Comparison of ENCODE assay signal across 8 mouse cellular contexts in genomic region chr8:71485142-71486135, GRCm38 (mm10). TPM values are rescaled to one million over a fixed set of nuclear protein-coding genes. Genes with fewer than 3 reads are reported as not detected.
DNase-seq lines count a peak whose midpoint lies in the region; ATAC-seq and TF ChIP-seq lines count a peak whose summit lies in the region.

TSS of gene Ano8 (minus strand) at chr8:71485963.

- H3K79me2 ChIP-seq in MEL (ENCODE audit: control insufficient read depth, insufficient read depth, low read length, poor library complexity), result peaks cover 15% of the 10 kb centered on the region

- peak; percentile 36 to 39; a peak in 2 of 4 replicates for TF ChIP-seq POLR2A in MEL (IDR thresholded peaks at IDR 0.05; ENCODE audit: control insufficient read depth in 1 of 2, insufficient read depth in 1 of 2, low read depth in 1 of 2, low read length in 2 of 2, poor library complexity in 1 of 2)

- peak within 1 kb of the TSS; percentile 12; the same call in 1 of the 2 replicates for H3K27ac ChIP-seq in MEL (ENCODE audit: control insufficient read depth, low read depth, low read length)
- peak within 1 kb of the TSS; percentile 99 for H3K27ac ChIP-seq in hindbrain, embryonic 10.5 days
- peak within 1 kb of the TSS; percentile 40; the same call in 1 of the 2 replicates for H3K27ac ChIP-seq in lung, postnatal 0 days (ENCODE audit: low read length)

- H3K4me3 ChIP-seq in MEL (ENCODE audit: control insufficient read depth in 1 of 2, insufficient read depth in 1 of 2, low read depth in 2 of 2, low read length in 2 of 2), result peak within 1 kb of the TSS; percentile 59 to 85
- peak within 1 kb of the TSS; percentile 97 for H3K4me3 ChIP-seq in hindbrain, embryonic 10.5 days
- H3K4me3 ChIP-seq in lung, postnatal 0 days (ENCODE audit: low read depth, low read length), result peak within 1 kb of the TSS; percentile 54

- TF ChIP-seq RAD21 in MEL (IDR thresholded peaks at IDR 0.05; ENCODE audit: low read depth, low read length), result no peak

- peaks cover 0 to 6% of the 10 kb centered on the region in 2 experiments; a peak in 2 of 4 replicates for H3K4me1 ChIP-seq in MEL (ENCODE audit: control insufficient read depth in 1 of 2, insufficient read depth in 2 of 2, low read length in 2 of 2)
- H3K4me1 ChIP-seq in hindbrain, embryonic 10.5 days (replicated peaks), result peaks cover 73% of the 10 kb centered on the region
- H3K4me1 ChIP-seq in lung, postnatal 0 days (ENCODE audit: insufficient read depth, low read depth, low read length), result peaks cover 13% of the 10 kb centered on the region

- no peak for TF ChIP-seq CTCF in MEL (IDR thresholded peaks at IDR 0.05 in 2 of 3, conservative IDR thresholded peaks at IDR 0.05 in 1 of 3; ENCODE audit: control insufficient read depth in 1 of 3, insufficient read depth in 1 of 3, low read depth in 2 of 3, low read length in 3 of 3, poor library complexity in 1 of 3, severe bottlenecking in 1 of 3)
- no peak for TF ChIP-seq CTCF in lung, postnatal 0 days (IDR thresholded peaks at IDR 0.05)

- DNase-seq in MEL (ENCODE audit: low read depth, low spot score), result peak; percentile 94
- DNase-seq in cerebellum, adult 18-20 months, result peak; percentile 90 to 92
- DNase-seq in frontal cortex, adult 2 months (ENCODE audit: extremely low spot score in 1 of 2, low spot score in 1 of 2), result peak; percentile 69 to 91
- DNase-seq in hindbrain, embryonic 10.5 days (ENCODE audit: low spot score), result peak; percentile 90
- DNase-seq in layer of hippocampus, postnatal 10 days (ENCODE audit: low spot score in 2 of 2), result peak; percentile 80 to 84
- DNase-seq in lung, postnatal 0 days (ENCODE audit: low spot score), result peak; percentile 95
- peak; percentile 66 for DNase-seq in ovary, postnatal 10 days (ENCODE audit: low spot score)
- DNase-seq in thymus, postnatal 0 days (ENCODE audit: low spot score), result peak; percentile 82

- peak within 1 kb of the TSS; percentile 83 for H3K9ac ChIP-seq in MEL (ENCODE audit: control insufficient read depth, low read depth, low read length, poor library complexity, severe bottlenecking)
- H3K9ac ChIP-seq in lung, postnatal 0 days (replicated peaks; ENCODE audit: low read depth), result peak within 1 kb of the TSS; percentile 45

- 5% methylated on average over 58 of the region's 58 CpGs for WGBS in hindbrain, embryonic 10.5 days
- WGBS in lung, postnatal 0 days, result 4% methylated on average over 48 of the region's 58 CpGs

- peak within 1 kb of the TSS; percentile 90 for H3K4me2 ChIP-seq in lung, postnatal 0 days (replicated peaks; ENCODE audit: low read depth, low read length)

- no peaks in the 10 kb centered on the region for H3K9me3 ChIP-seq in MEL (replicated peaks; ENCODE audit: insufficient read depth, low read length)
- no peaks in the 10 kb centered on the region for H3K9me3 ChIP-seq in hindbrain, embryonic 10.5 days
- H3K9me3 ChIP-seq in lung, postnatal 0 days (ENCODE audit: low read length), result no peaks in the 10 kb centered on the region

- no peaks in the 10 kb centered on the region for H3K27me3 ChIP-seq in MEL (ENCODE audit: control insufficient read depth in 1 of 2, insufficient read depth in 2 of 2, low read length in 2 of 2)
- peaks cover 24% of the 10 kb centered on the region for H3K27me3 ChIP-seq in hindbrain, embryonic 10.5 days (ENCODE audit: insufficient read depth, poor library complexity, severe bottlenecking)
- no peaks in the 10 kb centered on the region for H3K27me3 ChIP-seq in lung, postnatal 0 days (replicated peaks; ENCODE audit: insufficient read depth, low read length)

- ATAC-seq in lung, postnatal 0 days, result peak; percentile 72

- TF ChIP-seq EP300 in MEL (IDR thresholded peaks at IDR 0.05; ENCODE audit: low read depth in 1 of 2, low read length in 2 of 2), result 0 out of 4 replicates have a peak, but pooled peaks of 1 of the 2 experiments have one; percentile 15
- no peak for TF ChIP-seq EP300 in lung, postnatal 0 days (IDR thresholded peaks at IDR 0.05)

- H3K36me3 ChIP-seq in MEL (ENCODE audit: control insufficient read depth in 1 of 2, insufficient read depth in 2 of 2, low read length in 2 of 2), result no peaks in the 10 kb centered on the region
- H3K36me3 ChIP-seq in hindbrain, embryonic 10.5 days, result peaks cover 51% of the 10 kb centered on the region
- 0 out of 2 replicates have a peak, but pooled peaks cover 3% of the 10 kb centered on the region for H3K36me3 ChIP-seq in lung, postnatal 0 days (ENCODE audit: insufficient read depth, low read length)

TF ChIP-seq in MEL, 35 proteins besides CTCF, POLR2A, EP300 and RAD21:
- TF ChIP-seq MXI1 (IDR thresholded peaks at IDR 0.05; ENCODE audit: low read depth, low read length) (peak; percentile 77), GATA1 (IDR thresholded peaks at IDR 0.05; ENCODE audit: low read depth, low read length) (no peak), ETS1 (IDR thresholded peaks at IDR 0.05; ENCODE audit: low read depth, low read length) (no peak), MYC (IDR thresholded peaks at IDR 0.05; ENCODE audit: low read depth, low read length) (no peak), SIN3A (IDR thresholded peaks at IDR 0.05; ENCODE audit: low read length) (peak; percentile 86), HCFC1 (IDR thresholded peaks at IDR 0.05; ENCODE audit: low read depth, low read length) (peak; percentile 68), CHD1 (IDR thresholded peaks at IDR 0.05; ENCODE audit: low read depth, low read length) (no peak), MEF2A (IDR thresholded peaks at IDR 0.05; ENCODE audit: extremely low read depth, insufficient replicate concordance, low read depth, low read length, poor library complexity, severe bottlenecking) (no peak), MAZ (IDR thresholded peaks at IDR 0.05; ENCODE audit: low read depth, low read length) (peak; percentile 73; the same call in 1 of the 2 replicates), NELFE (IDR thresholded peaks at IDR 0.05; ENCODE audit: low read depth, low read length) (peak; percentile 46; the same call in 1 of the 2 replicates), TBP (IDR thresholded peaks at IDR 0.05; ENCODE audit: low read depth, low read length) (no peak), TAL1 (IDR thresholded peaks at IDR 0.05; ENCODE audit: low read length) (no peak), SMC3 (IDR thresholded peaks at IDR 0.05; ENCODE audit: low read depth, low read length) (no peak), JUND (IDR thresholded peaks at IDR 0.05; ENCODE audit: low read depth, low read length) (no peak), BHLHE40 (IDR thresholded peaks at IDR 0.05; ENCODE audit: borderline replicate concordance, low read depth, low read length) (no peak)
TF ChIP-seq in MEL: peak in this region for 5.

RNA-seq across cellular contexts. Expression of gene Ano8, which starts in this region (rescaled TPM):
- 3.5 and 3.9 TPM in 2 replicates for total RNA-seq in MEL (2012; rRNA removed)
- 1 to 10 TPM in 1 of 2 experiments, not detected in 1; 4.8 TPM for polyA plus RNA-seq in MEL (2012; ENCODE audit: insufficient read depth in 1 of 2, insufficient read length in 2 of 2, low read depth in 1 of 2, low replicate concordance in 2 of 2, missing spikeins in 1 of 2)
- polyA plus RNA-seq in frontal cortex, adult 2 months (2012; rRNA removed), result 74.5 and 77.0 TPM in 2 replicates
- polyA plus RNA-seq in hindbrain, embryonic 10.5 days (2016; fragmentation: Nextera tagmentation; extraction: Ambion mirVana), result 3.3 and 6.8 TPM in 2 replicates
- total RNA-seq in layer of hippocampus, postnatal 10 days (2021), result 10 to 100 TPM; 64.3 to 71.5 TPM
- 1.1 and 1.2 TPM in 2 replicates for polyA plus RNA-seq in lung, postnatal 0 days (2015; fragmentation: Nextera tagmentation; extraction: Ambion mirVana)
- polyA plus RNA-seq in thymus, postnatal 0 days (2015; fragmentation: Nextera tagmentation; extraction: Ambion mirVana), result 0.68 and 1.4 TPM in 2 replicates

Comparison
In these comparisons a context has a peak if more than half of its experiments do, and no peak if none do; other contexts are left out.
1. Peak in every context shown above with its lines: DNase-seq, ATAC-seq, H3K4me3 ChIP-seq and H3K27ac ChIP-seq.
2. RNA of gene Ano8 (total RNA-seq): 64.3 to 71.5 TPM in layer of hippocampus, postnatal 10 days; 3.5 to 3.9 TPM in MEL; every median in the first group is over 10 times any median in the second.
3. H3K27ac ChIP-seq: peak in every context shown above with its lines; median percentile 99 in hindbrain, embryonic 10.5 days; 40 in lung, postnatal 0 days; 12 in MEL.